Mouse (Mus musculus): Measurements from ENCODE around the gene Gm47955.
"Not testable (repeated sequence)": the region's sequence is repeated elsewhere in the genome, so short reads cannot be mapped to it uniquely, and the experiment has no call there.

DNA sequence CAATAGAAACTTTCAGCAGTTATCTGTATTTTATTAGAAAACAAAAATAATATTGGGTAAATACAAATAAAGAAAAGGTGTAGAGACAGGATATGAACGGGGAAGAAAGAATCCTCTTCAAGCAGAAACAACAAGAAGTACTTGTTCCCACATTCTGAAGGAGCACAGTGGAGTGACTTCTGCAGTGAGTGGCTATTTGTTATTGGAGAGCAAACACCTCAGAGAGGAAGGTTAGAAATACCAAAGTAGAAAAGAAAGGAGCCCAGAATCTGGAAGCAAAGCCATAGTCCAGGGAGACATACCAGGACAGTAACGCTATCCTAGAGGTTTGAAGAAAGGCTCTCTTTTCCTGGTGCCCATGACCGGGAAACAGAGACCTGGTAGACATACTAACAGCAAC is 29.5 kb upstream of the Gm47955 start:
- not testable (repeated sequence) for TF ChIP-seq POLR2A (IDR thresholded peaks at IDR 0.05; ENCODE audit: insufficient read length, low read depth); USF1 (IDR thresholded peaks at IDR 0.05; ENCODE audit: low read depth); MAX (IDR thresholded peaks at IDR 0.05; ENCODE audit: low read depth); POLR2AphosphoS2 (IDR thresholded peaks at IDR 0.05; ENCODE audit: insufficient read length, low read depth); MYOG (IDR thresholded peaks at IDR 0.05; ENCODE audit: control insufficient read depth in 1 of 3, insufficient read depth in 1 of 3, insufficient read length in 2 of 3, low read depth in 2 of 3); MYOD1 (IDR thresholded peaks at IDR 0.05; ENCODE audit: control insufficient read depth in 1 of 3, insufficient read length in 2 of 3, low read depth in 2 of 3); TCF12 (IDR thresholded peaks at IDR 0.05; ENCODE audit: insufficient read depth, poor library complexity, severe bottlenecking); CEBPB (IDR thresholded peaks at IDR 0.05; ENCODE audit: insufficient read depth, poor library complexity, severe bottlenecking); E2F4 (IDR thresholded peaks at IDR 0.05; ENCODE audit: insufficient read depth); SRF (IDR thresholded peaks at IDR 0.05; ENCODE audit: control insufficient read depth, insufficient read length, low read depth); REST (IDR thresholded peaks at IDR 0.05; ENCODE audit: insufficient read depth, insufficient read length)

All from myocyte (in vitro differentiated cells).